Mouse (Mus musculus) kidney, adult 18-20 months (tissue): Measurements from ENCODE around the gene Lemd2.
"Not testable (repeated sequence)": the region's sequence is repeated elsewhere in the genome, so short reads cannot be mapped to it uniquely, and the experiment has no call there.

Source experiments
- DNase-seq: peaks from one replicate; pipeline ENCODE4 v3.0.0; 2021

Lemd2 gene

DNA sequence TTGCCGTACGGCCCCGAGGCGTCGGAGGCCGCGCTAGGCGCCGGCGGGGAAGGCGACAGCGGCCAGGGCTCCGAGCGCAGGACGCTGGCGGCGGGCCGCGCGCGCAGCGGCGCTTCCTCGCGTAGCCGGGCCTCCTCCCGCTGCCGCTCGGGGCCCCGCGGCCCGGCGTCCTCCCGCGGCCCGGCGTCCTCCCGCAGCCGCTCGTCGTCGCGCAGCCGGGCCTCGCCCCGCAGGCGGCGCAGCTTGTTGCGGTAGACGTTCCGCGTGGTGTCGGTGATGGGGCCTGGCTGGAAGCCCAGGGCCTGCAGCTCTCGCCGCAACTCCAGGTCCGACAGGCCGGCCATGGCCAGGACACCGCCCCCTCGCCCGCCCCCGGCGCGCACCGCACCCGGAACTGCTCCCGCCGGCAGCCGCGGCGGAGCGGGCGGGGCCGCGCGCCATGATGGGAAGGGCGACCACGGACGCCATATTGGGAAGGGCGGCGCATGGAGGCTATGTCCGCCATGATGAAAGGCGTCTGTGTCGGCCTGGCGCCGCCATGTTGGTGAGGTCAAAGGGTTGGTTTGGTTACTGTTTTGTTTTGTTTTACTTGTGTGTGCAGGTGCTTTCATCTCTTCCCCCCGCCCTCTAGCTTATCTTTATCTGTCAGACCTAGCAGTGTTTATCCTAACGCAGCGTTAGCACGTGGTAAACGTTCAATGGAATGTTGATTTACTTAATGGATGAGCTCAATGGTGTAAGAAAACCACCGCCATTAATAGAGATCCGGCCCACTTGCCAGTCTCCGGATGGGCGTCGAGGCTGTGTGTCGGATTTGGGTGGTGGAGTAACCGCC is at the start of gene Lemd2:
TSS of gene Lemd2 (minus strand) at position 395 of the 835 bp plus-strand sequence.
- DNase-seq, result peak; percentile 98

DNA sequence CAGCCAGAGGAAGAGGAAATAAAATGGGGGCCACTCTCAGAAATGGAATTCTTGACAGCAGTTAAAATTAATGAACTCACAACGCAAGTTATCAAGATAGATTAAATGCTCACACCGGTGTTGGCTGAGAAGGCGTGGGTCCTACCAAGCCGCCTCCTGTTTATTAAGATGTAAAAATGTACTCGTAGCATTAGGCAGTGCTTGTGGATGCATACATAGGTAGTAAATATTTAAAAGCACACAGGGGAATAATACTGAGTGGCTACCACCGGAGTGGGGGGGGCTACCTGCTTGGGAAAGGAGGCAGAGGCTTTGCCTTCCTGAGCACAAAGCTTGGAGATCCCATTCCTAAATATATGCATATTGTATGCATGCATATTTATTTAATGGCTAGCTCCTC is 46.9 kb upstream of the Lemd2 start:
- no peak for DNase-seq

DNA sequence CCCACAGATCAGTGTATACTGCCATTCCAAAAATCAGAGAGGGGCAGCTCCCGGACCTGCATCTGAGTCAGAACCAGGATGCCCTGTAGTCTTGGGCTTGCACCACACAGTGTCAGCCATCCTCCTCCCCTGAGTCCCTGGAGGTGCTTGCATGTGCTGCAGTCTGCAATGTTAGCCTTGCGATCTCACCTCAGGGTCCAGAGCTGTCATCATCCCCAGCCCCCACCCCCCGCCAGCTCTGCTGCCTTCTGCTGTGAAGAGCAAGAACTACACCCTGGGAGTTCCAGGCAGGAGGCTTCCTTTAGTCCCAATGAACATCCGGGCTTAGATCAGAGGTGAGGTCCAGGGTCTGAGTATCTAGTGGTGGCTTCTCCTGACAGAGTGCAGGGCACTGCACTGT is 46.2 kb upstream of the Lemd2 start:
- no peak for DNase-seq

DNA sequence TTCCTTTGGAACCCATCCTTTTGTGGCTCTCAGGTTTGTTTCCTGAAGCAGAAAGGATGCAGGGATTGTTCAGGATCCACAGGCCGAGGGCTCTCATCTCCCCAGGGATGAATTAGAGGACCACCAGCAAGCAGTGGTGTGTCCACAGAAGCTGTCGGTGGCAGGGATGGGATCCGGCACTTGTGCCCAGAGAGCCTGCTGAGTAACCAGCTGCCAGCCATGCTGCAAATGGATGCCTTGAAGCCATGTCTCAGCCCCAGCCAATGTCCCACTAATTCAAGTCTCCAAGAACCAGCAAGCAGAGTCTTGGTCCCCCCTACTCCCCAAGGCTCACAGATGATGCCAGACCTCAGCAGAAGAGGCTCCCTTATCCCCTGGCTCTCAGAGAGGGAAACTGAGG is 44.8 kb upstream of the Lemd2 start:
- DNase-seq, result no peak

DNA sequence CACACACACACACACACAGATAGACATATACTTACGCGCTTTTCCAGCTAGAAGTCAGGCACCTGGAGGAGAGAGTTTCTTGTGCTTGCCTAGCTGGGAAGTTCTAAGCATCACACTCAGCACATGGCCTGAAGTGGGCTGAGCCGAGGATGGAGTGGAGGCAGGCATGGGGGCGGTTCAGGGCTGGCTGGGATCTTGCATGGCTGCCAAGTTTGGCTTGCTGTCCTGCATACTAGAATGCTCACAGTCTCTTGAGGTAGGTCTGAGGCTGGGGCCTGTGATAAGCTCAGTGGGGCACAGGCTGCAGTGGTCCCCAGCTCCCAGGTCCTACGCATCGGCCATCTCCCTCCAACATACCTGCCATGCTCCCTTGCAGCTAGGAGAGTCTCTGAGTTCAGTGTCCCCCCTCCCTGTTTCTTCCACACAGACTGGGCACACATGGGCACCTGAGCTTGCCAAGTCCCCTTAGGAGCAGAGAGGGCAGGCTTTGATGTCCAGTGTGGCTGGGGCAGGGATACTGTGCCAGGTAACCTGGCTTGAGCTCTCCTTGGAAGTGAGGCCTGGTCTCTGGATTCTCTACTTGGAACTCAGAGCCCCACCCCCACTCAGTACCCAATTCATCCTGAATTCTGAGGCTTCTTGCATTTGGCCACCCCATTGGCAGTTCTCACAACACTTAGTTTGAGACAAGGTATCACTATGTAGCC is 43.6 kb upstream of the Lemd2 start:
- no peak for DNase-seq

DNA sequence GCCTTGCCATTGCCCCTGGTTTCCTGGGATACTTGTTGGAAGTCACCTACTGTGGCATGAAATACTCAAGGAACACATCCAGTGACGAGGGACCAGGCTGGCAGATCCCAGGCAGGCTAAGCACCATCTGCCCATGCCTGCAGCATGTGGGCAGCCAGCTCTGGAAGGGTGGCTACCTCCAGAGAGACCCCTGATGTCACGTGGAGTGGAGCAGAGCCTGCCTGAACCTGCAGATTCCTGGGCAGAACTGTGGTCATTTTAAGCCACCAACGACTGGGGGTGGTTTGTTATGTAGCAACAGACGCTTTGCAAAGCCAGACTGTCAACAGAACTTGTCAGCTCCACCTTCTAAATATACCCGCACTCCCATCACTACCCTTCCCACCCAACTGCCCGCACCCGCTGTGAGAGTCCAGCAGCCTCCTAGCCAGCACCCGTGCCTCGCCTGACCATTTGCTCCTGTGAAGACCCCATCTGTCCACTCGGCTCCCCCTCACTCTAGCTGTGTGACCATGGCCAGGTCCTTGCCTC is 41.6 kb upstream of the Lemd2 start:
- DNase-seq, result no peak

DNA sequence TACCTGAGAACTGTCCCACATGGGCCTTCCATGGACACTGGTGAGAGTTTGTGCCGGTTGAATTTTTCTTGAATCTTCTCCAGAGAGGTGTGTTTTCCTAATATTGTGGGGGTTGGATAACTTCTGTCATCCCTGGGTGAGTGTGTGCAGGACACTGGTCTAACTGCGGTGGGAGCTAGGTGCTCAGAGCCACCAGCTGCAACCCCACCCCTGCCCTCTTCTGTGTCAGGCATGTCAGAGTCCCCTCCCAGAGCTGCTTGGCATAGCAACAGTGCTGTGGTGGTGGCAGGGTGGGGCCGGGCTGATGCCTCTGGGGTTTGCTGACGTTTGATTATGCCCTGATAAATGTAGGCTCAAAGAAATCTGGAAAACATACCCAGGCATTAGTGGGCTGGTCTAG is 40.6 kb upstream of the Lemd2 start:
- no peak for DNase-seq

DNA sequence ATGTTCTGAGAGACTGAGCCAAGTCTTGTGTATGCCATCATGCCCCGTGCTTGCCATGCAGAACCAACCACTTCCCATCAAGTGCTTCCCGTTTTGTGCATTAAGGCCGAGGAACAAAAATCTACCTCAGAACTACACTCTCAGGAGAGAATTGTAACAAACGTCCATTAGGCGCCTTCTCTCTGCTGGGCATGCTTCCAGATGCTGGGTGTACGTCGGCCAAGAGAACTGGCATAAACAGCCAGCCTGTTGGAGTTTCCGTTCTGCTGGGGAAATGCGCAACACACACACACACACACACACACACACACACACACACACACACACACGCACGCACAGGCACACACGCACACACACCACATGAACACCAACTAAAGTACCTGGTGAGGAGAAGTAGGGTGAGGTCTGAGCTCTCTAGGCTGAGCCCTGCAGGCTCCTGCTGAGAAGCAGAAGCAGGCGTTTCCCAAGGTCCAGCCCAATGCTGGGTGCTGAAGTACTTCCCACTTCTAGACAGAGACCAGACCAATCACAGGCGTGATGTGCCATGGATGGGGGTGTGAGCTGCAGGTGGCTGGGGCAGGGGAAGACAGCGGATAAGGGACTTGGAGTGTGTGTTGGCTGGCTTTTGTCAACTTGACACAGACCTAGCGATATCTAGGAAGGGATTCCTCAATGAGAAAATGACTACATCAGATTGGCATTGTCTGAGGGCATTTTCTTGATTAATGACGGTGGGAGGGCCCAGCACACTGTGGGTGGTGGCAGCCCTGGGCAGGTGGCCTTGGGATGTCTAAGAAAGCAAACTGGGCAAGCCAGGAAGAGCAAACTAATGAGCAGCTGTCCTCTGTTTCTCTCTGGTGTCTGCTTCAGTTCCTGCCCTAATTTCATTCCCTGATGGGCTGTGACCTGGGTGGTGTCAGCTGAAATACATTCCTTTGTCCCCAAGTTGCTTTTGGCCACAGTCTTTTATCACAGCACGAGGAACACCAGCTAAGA is 38.2 kb upstream of the Lemd2 start:
- DNase-seq, result peak; percentile 40

DNA sequence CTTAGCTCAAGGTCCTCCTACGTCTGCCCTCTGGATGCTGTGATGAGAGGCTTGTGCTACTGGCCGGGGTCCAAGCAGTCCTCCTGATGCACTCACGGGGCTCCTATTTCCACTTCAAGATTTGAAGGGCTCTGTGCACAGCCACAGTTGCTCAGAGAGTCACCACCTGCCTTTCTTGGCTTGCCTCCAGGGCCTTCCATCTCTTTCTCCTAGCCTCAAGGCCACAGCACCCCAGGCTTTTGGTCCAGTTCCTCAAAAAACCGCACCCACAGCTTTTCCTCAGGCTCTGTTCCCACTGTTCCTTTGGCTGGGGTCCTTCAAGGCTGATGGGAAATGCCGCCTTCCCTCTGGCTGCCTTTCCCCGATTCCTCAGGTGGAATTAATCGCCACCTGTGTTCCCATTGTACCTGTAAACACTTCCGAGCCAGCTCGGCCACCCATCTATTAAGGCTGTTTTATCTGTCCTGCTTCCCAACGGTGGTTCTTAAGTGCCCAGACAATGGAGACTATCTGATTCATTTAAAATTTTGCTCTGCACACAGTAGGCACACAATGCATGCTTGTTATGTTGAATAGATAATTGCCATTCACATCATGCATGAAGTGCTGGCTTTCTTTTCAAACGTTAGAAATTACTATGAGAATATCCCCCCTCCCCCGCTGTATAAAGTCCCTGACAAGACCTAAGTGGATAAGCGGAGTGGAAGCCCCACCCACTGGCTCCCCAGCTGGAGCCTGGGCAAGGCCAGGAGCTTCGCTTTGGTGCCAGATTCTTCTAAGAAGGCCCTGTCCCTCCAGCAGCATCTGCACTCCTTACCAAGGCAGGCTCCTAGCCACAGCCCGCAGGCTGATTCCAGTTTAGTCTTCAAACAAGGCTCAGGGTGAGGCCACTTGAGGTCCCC is 36.5 kb upstream of the Lemd2 start:
- no peak for DNase-seq

DNA sequence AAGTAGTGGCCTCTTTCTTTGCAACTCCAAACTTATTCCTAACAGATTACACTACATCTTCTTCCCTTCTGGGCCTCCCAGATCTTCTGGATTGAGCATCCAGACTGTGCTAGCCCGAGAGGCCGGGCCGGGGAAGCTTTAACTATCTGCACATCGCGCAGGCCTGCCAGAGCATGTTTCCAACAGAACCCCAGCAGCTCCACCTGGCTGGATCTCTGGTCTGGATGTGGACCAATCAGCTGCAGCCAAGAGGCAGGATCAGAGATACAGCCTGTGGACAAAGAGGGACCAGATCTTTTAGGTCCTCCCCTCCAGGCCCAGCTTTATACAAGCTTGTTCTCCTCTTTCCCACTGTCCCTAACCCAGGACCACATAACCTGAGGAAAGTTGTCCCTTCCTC is 35.7 kb upstream of the Lemd2 start:
- no peak for DNase-seq

DNA sequence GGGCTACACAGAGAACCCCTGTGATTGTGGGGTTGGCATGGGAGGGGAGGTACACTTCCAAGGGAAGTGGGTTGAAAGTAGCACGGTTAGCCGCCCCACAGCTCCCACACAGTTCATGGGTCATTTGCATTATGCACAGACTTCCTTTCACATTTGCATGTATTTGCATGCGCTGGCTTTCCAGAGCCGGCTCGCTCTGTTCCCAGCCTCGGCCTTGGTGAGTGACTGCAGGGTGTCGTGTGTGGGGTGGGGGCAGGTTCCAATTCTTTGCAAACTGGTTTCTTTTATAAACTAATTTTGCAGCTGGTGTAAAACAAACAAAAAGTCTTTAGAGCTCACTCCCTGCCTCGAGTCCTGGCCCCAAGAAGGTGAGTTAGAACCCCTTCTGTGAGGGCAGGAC is 34.4 kb upstream of the Lemd2 start:
- DNase-seq, result no peak

DNA sequence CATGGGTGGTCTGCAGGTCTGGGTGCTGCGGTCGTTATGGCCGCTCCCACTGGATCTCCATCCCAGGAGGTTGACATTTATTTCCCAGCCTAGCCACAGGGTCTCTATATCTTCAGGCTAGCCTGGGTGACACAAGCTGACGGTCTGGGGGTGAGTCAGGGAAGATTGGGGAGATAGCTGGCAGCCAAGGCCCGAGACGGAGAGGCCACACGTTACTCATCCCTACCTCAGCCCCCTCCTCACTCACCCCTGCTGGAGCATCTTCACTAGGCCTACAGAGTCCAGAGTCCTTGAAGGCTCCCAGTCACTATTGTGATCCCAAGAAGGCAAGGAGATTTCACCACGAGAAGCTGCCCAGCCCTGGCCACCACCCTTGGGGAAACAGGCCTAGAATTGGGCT is 33.5 kb upstream of the Lemd2 start:
- no peak for DNase-seq

DNA sequence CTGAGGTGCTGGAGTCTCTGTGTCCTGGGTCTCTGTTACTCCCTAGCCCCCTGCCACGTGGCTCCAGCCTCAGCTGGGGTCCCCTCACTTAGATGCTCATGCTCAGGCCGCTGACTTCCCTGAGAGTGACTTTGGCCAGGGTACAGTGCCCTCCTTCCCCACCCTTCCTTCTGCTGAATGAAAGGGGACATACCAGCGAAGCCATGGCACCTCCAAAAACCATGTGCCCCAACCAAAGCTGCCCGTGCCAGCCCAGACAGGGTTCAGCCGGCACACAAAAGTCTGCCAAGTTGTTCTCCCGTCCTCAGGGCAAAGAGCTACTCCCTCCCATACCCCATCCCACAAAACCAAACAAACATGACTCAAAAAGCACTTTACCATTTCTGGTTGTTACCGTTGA is 29.0 kb upstream of the Lemd2 start:
- DNase-seq, result no peak

DNA sequence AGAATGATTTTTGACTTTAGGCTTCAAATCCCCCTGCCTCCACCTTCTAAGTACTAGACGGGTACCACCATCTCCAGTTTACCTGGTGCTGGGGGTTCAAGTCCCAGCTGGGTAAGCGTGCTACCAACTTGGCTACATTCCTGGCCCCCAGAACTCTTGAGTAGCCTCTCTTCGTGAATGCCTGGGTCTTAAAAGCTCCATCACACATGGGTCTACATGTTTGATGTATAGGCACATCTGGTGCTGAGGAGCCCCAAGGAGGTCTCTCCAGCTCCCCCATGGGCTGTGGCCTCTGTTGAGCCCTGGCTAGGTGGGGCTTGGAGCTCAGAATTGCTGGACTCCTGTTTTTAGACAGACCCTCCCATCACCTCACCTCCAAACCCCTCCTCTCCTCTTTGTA is 27.9 kb upstream of the Lemd2 start:
- no peak for DNase-seq

DNA sequence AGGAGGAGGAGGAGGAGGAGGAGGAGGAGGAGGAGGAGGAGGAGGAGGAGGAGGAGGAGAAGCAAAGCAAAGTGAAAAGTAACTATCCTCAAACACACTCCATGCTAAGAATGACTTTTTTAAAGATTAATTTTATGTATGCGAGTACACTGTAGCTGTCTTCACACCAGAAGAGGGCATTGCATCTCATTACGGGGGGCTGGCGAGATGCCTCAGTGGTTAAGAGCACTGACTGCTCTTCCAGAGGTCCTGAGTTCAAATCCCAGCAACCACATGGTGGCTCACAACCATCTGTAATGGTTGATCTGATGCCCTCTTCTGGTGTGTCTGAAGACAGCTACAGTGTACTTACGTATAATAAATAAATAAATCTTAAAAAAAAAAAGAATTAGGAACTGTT is 27.3 kb upstream of the Lemd2 start:
- DNase-seq, result not testable (repeated sequence)

DNA sequence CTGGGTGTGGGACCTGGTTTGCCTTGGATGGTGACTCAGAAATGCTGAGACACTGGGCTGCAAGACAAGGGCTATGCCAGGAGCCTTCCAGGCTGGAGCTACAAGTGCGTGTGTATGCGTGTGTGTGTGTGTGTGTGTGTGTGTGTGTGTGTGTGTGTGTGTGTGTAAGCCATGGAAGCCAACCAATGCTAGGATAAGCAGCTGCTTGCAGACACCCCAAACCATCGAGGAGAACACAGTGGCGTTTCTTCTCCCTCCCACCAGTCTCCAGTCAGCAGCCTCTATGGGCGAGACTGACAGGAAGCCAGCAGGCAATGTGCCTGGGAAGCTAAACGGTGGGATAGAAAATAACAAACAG is 26.9 kb upstream of the Lemd2 start:
- no peak for DNase-seq

DNA sequence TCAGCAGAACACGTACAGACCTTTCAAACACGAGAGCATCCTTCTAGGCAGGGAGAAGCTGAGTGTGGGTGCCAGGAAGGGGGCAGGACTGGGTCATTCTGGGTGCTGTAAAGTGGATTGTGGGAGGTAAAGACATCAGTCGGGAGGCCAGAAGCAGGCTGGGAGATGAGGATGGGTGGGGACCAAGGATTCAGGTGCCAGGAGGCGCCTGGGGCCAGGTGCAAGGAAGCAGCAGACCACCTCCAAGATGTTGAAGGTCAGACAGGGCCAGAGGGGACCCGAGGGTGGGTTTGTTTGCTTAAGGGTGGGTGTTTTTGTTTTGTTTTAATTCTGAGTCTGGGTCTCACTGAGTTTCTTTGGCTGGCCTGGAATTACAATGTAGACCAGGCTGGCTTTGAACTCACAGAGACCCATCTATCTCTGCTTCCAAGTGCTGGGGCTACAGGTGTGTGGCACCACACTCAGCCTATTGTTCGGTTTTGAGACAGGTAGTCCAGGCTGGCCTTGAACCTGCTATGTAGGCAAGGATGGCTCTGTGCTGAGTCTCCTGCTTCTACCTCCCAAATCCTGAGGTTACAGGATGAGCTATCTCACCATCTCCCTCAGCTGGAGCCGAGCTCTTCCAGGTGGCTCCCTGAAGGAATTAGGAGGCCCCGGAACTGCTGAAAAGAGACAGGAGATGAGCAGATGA is 26.3 kb upstream of the Lemd2 start:
- no peak for DNase-seq

DNA sequence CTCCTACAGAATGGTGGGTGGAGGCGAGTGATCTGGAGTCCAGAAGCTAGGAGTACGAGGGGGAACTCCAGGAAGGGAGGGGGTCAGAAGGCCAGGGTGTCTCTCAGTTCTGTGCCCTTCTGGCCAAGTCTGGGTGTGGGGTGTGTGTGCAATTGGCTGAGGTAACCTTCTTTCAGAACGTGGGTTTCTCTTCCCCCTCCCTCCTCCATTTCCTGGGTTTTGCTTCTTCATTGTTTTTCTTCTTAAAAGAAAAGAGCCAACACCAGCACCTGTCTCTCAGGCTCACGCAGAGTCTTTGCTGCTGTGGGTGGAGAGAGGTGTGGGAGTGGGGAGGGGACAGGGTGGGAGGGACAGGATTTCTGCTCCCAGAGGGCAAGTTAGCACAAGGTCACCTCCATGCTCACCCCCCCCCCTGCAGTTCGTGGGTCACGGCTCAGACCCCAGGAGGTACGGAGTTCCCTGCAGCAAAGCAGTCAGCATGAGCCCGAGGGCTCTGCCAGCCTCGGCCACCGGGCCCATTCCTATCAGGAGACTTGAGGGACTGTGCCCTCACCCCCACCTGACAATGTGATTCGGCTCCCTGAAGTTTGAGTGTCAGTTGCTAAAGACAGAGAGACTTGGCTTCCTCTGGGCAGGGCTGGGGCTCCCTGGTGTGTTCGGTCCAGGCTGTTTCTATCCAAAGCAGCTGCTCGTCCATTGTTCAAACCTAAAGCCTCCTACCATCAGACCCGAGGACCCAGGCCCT is 25.6 kb upstream of the Lemd2 start:
- DNase-seq, result no peak

DNA sequence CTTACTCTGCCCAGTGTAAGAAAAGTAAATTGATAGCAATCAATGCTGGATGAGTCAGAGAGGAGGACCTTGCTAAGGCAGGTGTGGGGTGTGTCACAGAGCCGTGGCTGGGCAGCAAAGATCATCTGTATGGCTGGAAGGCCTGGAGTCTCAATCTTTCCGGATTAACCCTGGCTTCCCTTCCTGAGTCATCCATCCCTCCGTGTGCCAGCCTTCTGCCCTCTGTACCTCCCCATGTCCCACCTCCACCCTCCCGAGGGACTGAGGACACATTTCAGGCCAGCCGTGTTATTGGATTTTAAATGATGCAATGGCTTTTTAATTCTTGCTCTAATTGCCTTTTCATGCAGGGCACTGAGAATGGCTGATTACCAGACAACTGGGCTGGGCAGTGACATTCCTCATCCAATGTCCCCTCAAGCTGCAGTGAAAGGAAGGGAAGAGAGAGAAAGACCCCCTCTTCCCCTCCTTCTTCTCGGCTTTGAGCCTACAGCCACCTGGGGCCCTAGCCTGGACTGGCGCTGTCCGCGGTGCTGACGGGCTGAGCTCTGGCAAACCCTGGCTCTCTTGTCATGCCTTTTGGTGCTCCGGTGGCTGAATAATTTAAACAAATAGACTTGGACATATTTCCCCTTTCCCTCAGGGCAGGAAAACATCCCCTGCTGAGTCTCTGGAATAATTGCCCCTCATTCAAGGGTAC is 24.1 kb upstream of the Lemd2 start:
- DNase-seq, result peak; percentile 60

DNA sequence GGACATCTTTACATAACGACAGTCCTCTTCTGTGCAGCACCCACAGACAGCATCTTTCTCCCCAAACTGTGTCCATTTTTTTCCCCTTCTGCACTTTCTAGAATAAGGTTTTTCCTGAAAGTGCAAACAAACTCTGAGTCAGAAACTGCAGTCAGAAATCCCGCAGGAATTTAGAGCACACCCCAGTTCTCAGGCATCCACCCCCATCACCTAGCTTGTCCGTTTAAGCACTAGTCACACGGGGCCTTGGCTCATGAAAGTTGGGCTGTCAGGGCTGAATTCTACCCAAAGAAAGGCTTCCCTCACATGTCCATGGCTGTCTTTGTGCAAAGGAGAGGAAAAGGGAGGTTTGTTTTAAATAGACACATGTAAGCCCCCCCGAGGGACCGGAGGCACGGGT is 23.0 kb upstream of the Lemd2 start:
- DNase-seq, result no peak
